Mouse (Mus musculus) kidney, adult 18-20 months (tissue): ENCODE results near the gene Gm3618.
A peak's percentile ranks its signal among the peaks of the same experiment; 100 is the strongest.
"Not testable (repeated sequence)": the region's sequence is repeated elsewhere in the genome, so short reads cannot be mapped to it uniquely, and the experiment has no call there.

Experiments
- DNase-seq: peaks from one replicate; pipeline ENCODE4 v3.0.0; 2021

The Gm3618 gene

DNA sequence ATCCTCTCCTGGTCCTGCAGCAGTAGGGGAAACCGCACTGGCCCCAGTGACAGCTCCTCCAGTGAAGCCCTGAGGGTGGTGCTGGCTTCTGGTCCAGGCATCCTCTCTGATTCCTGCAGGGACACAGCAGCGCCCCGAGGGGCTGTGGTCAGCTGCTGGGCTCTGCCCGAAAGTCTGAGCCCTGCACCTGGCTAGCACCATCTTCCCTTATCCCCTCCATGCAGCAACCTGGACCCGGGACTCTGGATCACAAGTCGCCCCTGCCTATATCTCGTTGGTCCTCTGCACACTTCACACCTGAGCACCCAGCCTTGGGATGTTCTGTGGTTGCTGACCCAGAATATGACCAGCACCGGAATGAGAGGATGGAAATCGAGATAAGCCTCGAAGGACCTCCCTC, at the start of gene Gm3618:
Gene Gm3618, minus strand, starts transcription at position 101 of the 400 bp plus-strand sequence.
- DNase-seq, result not testable (repeated sequence)

- not testable (repeated sequence) for DNase-seq
Observed at GRCm38 (mm10) chr14:6390219-6390618, 46.7 kb upstream of the Gm3618 start, which contains the start of gene Gm16440. Gm16440 (minus strand) TSS chr14:6390319.

DNA sequence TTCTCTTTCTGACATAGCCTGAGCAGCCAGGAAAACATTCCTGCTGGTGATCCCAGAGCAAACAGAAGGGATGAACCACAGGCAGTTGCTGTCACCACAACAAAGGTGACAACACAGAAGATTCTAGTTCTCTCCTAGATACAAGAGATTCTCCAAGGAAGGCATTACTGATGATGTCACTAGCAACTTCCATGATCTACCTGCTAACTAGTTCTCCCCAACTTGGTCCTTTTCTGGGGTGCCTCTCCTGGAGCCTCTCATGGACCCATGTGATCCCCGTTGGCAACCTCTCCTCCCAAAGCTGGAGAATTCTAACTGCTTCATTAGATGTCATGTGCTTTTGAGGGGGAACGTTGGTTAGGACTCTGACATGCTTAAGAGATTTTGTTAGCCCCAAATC, 38.7 kb downstream of the Gm3618 start, which contains the start of gene Gm21103:
Gene Gm21103, minus strand, starts transcription at position 101 of the 400 bp plus-strand sequence.
- DNase-seq, result not testable (repeated sequence)

DNA sequence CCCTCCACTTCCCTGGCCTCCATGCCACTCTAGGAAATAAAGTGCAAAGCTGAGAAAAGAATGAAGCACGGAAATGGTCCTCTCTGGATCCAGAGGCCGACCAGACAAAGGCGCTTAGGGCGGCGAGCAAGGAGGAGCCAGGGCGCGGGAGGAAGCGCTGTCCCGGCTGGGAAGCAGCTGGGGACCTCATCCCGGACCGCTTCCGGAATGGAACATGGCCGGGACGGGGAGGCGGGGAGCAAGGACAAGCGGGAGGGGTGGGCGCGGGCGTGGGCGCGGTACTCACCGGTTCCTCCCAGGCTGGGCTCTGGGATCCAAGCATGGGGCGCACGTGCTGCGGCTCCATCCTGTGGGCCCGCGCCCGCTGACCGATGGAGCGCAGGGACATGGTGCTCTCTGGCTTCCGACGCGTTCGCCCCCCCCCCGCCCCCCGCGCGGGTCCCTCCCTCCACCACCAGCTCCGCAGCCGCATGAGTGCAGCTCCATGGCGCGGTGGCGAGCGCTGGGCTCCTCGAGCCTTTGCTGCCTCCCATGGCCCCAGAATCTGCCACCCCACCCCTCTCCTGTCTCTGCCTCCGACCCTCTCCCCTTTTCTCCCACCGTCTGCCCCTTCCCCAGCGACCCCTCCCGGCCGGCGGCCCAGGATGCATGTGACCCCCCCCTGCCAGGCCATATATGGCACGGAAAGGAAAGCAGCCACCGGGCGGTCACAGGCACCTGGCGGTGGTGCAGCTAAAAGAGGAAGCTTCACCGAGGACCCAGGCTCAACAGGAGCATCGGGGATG, 56.4 kb downstream of the Gm3618 start, which contains the start of gene Gm3411:
Gene Gm3411, minus strand, starts transcription at position 320 of the 785 bp plus-strand sequence.
- DNase-seq, result peak; percentile 40
